Mouse (Mus musculus) neutrophil, adult 83 days (primary cell): ENCODE data around the gene Gm9125. TPM values are rescaled to one million over a fixed set of nuclear protein-coding genes. Genes with fewer than 3 reads are reported as not detected.

Experiments
- total RNA-seq, 2 experiments: library from RNA; stranded (reverse); gene quantifications; one replicate each; pipeline ENCODE4 v1.2.4; 2023

Gene Gm9125
- not detected for total RNA-seq

DNA sequence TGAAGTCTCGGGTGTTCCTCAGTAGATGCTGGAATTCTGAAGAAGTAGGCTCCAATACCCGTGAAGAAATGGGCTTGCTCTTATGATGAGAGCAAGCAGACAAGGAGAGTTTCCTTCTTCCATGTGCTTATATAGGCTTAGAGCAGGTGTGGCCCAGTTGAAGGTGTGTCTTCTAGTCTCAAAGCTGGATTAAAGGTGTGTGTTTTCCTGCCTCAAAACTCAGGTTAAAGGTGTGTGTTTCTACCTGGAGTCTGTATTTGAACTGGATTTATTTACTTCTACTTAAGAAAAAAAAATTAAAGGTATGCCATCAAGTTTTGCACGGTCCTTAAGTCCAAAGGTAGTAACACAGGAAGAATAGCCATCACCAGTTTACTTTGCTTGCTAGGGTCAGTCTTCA lies at the start of gene Gm9125:
Gm9125 (minus strand) TSS at position 101 of the 400 bp plus-strand sequence.

GRCm38 (mm10) chr3:94072544-94072943 lies 17.9 kb upstream of the Gm9125 start, which contains the start of gene Gm10697:
TSS of gene Gm10697 (minus strand) at chr3:94072644.

Other genes with a start within 250 kb of the Gm9125 start
- gene Tdpoz3, start 228.9 kb downstream of the Gm9125 start, total RNA-seq: not detected
- not detected for gene Gm9117, start 111.3 kb downstream of the Gm9125 start, total RNA-seq
- gene Tdpoz5, start 93.6 kb downstream of the Gm9125 start, total RNA-seq: not detected
- gene Gm10697, start 17.8 kb upstream of the Gm9125 start, total RNA-seq: not detected
- gene Gm10696, start 123.3 kb upstream of the Gm9125 start, total RNA-seq: not detected
- not detected for gene Gm5286, start 141.8 kb upstream of the Gm9125 start, total RNA-seq
- gene Gm4778, start 209.2 kb upstream of the Gm9125 start, total RNA-seq: not detected